Mouse (Mus musculus) fat pad, adult 2 months (tissue): ENCODE data around the gene Rreb1.
A peak's percentile ranks its signal among the peaks of the same experiment; 100 is the strongest.

Experiments used
- DNase-seq: peaks from one replicate; pipeline ENCODE4 v3.0.0-alpha.2; 2011; ENCODE audit warnings: low read depth, low spot score; ENCODE audit errors: extremely low read depth

Gene Rreb1

DNA sequence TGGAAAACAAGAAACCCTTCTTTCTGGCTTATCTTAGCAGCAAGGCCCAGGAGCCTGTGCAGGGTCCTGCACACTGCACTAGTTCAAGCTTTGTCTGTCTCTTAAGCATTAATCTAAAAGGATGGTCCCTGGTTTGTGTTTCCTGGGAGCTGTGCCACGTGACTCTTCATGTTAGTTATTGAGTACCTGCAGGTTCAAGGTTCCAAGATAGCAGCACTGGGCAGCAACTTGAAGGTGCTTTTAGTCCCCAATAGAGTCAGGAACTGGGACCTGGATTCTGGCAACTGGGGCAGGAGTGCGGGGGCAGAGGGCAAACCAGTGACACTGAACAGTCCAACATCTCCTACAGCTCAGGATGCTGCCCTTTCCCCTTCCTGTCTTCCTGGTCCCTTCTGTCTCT, 162.0 kb downstream of the Rreb1 start:
- DNase-seq, result no peak

DNA sequence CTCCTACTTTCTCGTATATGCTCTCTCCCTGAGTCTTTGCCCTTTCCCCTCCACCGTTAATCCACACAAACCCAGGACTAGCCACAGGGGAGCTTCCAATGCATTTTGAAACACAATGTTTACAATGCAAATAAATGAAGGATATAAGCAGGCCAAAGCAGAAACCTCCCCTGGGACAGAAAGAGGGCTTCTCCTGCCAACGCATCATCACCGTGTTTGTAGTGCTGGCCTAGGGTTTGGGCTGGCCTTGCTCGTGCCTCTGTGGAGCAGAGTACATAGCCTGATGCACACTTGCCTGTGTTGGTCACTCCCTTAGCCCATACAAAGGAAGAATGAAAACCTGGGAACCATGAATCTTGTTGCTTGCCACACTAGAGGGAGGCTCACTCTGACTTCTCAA, 162.4 kb downstream of the Rreb1 start:
- DNase-seq, result no peak

DNA sequence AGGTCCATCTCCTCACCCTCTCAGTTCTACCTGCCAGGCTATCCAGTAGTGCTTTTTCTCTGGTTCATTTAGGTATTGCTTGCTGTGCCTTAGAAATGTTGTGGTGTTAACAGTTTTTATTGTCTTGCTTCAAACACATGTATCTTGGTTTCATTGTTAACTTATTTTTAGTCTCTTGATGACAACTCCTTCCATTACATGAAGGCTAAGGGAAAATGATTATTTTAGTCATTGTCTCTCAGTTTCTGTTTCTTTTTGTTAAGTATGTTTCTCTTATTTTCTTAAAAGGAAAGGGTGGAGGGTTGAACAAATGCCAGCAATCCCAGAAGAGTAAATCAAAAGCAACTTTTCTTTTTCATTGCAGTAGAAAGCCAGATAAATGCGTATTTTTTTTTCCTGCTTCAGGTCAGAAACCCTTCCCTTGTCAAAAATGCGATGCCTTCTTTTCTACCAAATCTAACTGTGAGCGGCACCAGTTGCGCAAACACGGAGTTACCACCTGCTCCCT, 163.0 kb downstream of the Rreb1 start:
- no peak for DNase-seq

DNA sequence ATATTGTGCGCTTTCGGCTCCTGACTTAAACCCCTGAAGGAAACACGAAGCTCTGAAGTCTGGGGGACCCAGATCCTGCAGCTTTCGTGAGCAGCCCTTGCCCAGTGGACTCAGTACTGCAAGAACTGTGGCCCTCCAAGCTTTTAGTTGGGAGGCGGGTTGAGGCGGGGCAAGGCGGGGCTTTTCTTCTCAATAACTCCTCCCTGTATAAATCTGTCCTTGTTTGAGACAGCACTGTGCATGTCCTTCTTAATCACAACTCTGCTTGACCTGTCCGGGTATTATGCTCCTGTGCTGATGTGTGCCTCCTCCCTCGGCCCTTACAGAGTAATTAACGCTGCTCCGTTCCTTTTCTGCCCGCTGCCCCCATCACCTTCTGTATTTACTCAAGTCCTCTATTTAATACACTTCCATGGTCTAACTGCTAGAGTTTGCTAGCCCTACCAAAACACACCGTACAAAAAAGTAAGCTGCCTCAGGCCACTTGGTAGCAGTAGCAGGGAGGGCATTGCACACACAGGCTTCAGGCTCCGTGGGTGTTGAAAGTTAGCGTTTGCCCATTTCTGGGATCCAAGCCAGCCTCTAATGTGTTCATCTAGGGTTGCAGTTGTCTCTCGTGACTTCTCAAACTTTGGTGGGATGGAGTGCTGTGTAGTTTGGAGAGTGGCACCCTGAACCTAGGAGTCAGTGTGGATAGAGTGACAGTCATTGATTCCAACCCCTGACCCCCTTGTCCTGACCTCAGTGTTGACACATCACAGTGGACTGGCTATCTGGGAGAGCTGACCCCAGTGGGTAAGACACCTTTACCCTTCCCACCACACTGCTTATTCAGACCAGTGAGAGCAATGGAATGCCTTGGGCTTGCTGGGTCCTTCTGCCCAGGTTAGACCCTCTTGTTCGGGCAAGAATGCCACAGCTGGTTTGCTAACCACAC, 164.0 kb downstream of the Rreb1 start:
- DNase-seq, result no peak

DNA sequence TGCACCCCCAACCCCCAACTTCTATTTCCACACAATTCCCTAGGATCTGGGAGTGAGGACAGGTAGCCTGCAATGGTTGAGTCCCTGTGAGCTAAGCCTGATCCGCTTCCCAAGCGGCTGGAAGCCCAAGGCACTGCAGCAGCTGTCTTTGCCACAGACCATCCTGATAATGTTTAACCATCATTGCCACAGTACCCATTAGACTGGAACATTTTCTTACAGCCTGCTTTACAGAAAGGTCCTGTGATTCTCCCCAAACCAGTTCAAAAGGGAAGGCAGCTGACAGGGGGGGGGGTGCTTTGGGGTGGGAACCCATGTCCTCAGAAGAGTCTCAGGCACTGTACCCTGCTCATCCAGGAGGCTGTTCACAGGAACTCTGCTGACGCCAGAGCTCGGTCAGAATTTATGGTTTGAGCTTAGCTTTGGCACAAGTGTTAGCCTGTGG, 164.7 kb downstream of the Rreb1 start:
- no peak for DNase-seq

DNA sequence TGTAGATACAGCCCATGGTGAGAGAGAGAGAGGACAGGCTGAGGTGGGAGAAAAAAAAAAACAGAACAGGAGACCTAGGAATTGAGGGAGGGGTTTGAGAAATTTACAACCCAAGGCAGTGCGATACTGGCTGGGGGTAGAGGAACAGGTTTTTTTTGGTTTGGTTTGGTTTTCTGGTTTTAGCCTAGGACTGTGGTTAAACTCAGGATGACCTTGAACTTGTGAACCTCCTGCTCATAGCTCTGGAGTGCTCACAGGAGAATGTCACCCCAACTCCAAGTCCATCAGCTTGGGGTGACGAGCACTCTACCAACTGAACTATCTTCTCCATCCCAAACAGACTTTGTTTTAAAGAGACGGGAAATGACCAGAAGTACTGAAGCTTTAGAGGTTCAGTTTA, 165.3 kb downstream of the Rreb1 start:
- no peak for DNase-seq

DNA sequence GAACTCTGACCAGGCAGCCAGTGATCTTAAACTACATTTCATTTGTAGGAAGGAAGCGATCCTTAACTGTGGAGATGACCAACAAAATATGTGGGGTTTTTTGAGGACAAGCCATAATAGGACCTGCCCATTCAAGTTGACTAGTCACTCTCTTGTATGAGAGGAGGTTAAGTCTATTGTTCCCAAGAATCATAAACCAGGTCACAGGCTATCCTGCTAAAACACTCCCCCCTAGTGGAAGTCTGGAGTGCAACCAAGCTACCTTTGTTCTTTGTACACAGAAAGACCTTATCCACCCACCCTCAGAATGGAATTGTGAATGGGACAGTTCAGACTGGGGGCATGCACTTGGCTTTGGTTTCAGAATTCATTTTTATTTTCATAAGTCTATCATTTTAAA, 166.1 kb downstream of the Rreb1 start:
- DNase-seq, result no peak

DNA sequence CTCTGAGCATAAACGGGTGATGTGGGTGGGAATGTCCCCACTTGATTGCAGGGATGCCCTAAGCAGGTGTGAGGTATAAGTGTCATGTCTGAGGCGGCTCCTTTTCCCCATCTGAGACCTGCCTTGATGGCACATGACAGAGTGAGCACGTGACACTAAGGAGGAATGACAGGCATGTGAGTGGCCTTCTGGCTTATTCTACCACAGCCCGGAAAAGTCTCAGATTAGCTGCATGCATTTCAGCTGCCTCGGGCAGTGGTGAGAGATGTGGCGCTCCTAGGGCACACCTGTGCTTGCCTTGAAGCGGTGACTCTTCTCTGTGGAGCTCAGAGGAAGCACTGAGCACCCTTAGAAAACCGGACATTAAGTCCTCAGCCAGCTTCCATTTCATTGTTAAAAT, 167.2 kb downstream of the Rreb1 start:
- no peak for DNase-seq

DNA sequence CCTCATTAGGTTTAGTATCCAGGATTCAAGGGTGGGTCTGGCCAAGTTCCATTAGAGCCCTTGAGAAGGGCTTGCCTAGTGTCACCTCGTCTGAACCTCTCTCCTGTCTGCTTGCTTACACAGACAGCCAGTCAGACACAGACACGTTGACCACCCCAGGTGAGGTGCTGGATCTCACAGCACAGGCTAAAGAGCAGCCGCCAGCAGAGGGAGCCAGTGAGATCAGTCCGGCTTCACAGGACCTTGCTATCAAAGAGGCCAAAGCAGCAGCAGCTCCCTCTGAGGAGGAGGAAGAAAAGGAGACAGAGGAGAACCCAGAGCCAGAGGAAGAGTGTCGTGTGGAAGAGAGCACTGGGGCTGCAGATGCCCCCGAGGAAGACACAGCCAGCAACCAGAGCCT, 168.5 kb downstream of the Rreb1 start:
- DNase-seq, result no peak

DNA sequence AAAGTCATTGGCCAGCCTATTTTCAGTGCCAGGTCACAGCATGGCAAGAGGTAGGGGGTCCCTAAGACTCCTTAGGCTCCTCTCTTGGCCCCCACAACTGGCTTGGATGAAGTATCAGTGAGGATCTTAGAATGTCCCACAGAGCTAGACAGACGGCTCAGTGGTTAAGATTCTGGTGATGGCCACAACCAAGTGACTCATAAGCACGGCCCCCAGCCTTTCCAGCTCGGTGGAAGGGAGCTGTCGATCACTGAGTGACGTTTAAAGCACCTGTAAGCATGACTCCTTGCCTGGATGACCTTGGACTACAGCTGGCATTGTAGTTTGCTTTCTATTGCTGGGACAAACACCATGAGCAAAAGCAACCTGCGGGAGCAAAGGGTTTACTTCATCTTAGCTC, 174.8 kb downstream of the Rreb1 start:
- no peak for DNase-seq

DNA sequence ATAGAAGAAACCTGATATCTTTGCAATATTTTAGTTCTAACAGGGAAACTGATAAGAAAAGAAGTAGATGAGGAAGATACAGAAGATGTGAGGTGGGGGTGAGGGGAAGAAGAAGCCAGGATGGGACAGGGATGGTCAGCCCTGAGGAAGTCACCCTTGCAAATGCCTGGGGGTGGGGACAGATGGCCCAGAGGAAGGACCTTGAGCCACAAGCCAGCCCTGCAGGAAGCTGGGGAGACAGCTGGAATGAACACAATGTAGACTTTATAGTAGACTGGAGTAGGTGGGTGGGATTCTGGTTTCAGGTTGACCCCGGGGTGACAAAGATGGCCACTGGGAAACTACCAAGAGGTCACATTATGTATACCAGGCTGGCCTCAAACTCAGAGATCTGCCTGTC, 176.1 kb downstream of the Rreb1 start:
- no peak for DNase-seq

DNA sequence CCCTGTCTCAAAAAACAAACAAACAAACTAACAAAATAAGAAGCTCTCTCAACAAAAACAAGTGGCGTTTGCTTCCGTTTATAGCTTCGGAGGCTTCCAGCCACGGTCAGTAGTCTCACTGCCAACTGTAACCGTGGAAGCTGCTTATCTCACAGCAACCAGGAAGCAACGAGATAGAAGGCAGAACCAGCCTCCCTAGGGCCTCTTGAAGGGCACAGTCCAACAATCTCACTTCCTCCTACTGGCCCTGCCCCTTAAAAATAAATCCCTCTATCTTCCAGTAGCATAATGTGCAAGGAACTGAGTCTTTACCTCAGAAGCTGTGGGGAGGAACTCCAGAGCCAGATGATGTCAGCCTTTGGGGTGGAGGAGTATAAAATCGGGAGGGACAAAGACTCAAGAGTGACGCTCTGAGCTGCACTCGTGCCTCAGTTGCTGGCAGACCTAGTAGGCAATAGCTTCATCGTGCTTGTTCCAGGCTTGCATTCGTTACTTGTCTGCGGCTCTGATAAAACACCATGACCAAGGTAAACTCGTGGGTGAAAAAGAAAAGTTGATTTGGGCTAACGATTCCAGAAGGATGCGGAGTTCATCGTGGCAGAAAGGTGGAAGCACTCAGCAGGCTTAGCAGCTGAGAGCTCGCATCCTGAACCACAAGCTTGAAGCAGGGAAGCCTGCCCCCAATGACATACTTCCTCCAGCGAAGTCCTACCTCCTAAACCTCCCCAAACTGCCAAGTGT, 180.5 kb downstream of the Rreb1 start:
- DNase-seq, result no peak

DNA sequence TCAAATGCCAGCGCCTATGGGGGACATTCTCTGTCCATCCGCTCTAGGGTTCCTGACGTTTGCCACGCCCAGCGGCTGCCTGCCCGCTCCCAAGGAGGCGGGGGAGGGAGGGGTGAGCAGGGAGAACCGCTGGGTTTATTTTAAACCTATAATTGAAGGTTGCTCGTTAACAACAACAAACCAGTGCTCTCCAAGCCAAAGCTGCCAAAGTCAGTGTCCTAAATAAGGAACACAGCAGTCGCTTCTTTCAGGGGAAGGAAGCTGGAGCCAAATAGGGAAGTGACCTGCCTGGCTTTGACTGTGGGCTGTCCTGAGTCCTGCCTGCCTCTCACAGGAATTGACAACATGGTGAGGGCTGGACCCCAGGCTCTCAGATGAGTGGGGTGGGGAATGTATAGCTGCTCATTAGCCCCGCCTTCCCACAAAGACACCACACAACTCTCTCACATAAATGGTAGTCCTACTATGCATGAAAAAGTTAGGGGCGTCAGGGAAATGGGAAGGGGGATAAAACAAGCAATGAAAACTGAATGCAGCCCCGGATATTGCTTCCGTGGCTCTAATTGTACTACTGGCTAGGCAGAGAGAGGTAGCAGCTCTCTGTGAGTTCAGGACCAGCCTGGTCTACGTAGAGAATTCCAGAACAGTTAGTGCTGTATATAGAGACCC, 181.2 kb downstream of the Rreb1 start:
- no peak for DNase-seq

DNA sequence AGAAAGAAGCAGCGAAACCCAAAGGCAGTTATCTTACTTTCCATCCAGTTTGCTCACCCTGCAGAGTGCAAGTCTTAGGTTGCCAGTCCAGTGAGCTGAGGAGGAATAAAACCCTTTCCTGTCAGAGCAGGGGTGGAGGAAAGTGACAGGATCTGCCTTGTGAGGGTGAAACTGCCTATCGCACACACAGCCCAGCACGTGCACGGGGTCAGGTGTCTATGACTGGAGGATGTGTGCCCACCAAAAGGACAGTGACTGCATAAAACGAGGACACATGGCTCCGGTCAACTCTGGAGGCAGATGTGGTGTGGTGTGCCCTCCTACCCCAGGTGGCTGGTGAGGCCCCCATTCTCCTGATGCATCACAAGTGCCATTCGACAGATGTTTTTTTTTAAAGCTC, 181.7 kb downstream of the Rreb1 start:
- DNase-seq, result no peak

DNA sequence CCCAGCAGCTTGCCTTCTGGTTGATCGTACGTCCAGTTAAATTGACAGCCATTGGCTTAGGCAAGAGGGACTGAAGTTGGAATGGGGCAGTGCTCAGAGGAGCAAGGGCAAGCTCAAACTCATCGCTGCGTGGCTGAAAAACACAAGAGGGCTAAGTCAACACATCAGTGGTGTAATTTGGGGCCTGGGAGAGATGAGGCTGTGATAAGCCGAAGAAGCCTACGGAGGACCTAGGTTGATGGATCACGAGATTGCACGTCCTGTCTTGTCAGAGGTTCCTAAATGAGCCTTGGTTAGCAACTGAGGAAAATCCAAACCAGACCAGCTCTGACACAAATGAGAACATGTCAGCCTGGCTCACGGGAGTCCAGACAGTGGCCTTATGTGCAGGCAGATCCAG, 184.3 kb downstream of the Rreb1 start:
- peak; percentile 73 for DNase-seq

DNA sequence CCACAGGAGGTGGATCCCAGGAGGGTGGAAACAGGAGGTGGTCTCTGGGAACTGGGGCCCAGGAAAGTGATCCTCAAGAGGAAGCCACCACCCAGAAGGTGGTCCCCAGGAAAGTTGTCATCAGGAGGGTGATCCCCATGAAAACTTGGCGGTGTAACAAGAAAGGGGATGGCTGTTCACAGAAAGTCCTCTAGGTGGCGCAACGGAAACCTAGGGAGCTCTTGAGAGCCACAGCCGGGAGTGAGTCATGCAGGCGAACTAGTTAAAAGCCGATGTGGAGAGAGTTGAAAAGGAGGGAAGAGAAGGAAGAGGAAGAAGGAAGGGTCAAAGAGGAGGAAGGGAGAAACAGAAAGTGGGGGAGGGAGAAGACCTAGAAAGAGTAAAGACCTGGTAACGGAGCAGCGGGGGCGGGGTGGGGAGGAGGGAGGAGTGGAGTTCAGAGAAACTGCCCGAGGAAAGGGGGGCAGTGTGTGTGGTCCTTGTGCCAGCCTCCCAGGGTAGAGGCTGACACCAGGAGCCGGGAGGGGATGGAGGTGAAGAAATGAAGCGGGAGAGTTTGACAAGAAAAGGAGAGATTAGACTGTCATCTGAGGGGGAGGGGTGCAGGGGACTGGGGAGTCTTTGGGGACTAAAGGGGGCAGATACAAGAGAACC, 185.3 kb downstream of the Rreb1 start:
- DNase-seq, result no peak

DNA sequence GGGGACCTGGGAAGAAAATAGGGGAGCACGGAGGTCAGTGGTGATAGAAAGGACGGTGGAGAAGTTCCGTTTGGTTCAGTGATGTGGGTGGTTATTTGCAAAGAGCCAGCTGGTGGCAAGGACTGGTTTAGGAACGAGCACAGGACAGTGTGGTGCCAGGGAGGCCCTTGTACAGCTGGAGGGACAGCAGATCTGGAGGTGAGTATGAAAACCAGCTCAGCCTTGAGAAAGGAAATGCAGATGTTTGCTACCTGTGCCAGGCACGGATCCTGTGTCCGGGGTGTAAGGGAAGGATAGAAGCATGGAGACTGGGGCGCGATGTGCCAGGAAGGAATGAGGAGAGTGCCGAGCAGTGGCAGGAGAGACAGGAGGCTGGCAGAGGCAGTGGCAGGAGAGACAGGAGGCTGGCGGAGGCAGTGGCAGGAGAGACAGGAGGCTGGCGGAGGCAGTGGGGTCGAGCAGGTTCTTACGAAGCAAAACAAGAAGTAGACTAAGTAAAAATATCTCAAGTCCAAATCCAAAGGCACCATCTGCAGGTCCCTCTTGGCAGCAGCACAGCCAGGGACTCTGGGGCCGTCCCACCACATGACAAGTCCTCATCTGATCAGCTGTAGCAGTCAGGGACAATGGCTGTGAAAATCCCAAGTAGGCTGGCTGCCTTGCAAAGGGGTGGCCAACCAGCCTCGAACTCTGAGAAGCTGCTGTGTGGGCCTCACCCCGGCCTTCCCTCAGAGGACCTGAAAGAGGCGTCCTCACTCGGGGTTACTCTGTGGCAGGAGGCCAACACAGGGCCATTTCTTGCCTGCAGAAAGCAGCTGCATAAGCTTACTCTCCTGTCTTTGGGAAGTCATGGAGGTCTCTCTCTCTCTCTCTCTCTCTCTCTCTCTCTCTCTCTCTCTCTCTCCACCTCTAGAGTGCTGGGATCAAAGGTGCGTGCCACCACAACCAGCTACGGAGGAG, 186.2 kb downstream of the Rreb1 start:
- no peak for DNase-seq

DNA sequence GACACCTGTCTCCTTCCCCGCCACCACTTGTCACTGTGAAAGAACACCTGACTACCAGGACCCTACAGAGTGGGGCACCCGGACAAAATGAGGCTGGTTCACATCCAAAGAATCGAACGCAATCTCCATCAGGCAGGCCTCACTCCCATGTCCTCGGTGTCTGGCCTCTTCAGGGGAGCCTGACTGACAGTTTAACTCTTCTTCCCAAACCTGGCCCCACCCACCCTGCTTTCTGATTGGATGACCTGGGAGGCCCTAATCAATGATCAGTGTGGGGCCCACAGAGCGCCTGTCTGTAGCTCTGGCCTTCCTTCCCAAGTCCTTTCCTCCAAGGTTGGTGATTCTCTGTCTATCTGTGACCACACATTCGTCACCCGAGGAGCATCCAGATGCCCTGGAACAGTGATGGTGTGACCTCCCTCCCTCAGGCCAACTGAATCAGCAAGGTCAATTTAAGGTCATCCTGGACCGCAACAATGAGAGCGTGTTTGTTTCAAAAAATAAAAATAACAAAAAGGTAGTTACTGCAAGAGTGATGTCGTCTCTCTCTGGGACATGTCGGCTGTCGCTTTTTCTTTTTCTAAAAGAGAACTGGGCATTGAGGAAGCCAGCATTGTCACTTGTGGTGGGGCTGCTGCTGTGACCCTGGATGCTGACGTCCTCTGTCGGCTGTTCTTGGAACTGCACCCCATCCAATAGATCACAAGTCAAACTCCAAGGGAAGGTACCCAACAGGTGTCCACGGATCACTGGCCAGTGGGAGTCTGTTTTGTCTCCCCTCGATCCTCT, 187.1 kb downstream of the Rreb1 start:
- no peak for DNase-seq
